Mouse (Mus musculus) frontal cortex, postnatal 14 days (tissue): Measurements from ENCODE around the gene Olfr723.
"Not testable (repeated sequence)": the region's sequence is repeated elsewhere in the genome, so short reads cannot be mapped to it uniquely, and the experiment has no call there.

Experiments
- DNase-seq, 2 experiments: peaks; one replicate each; pipeline ENCODE4 v3.0.0; 2022; ENCODE audit warnings: low spot score in 2 of 2

The Olfr723 gene

GRCm38 (mm10) chr14:49931687-49932086 lies at the start of gene Olfr723:
Olfr723 (minus strand) TSS chr14:49931787.
- not testable (repeated sequence) for DNase-seq

- DNase-seq, result not testable (repeated sequence)
Measured at GRCm38 (mm10) chr14:49963174-49963573, 31.6 kb upstream of the Olfr723 start, which contains the start of gene Olfr724. Olfr724 (minus strand) TSS chr14:49963274.

- no peak for DNase-seq
Measured at GRCm38 (mm10) chr14:49955890-49956289, 24.3 kb upstream of the Olfr723 start.

- DNase-seq, result no peak
Measured at GRCm38 (mm10) chr14:49901899-49902298, 29.7 kb downstream of the Olfr723 start, which contains the start of gene Olfr722. Olfr722 (minus strand) TSS chr14:49901999.
